Mouse (Mus musculus) heart, adult 2 months (tissue): ENCODE measurements around the gene Tmem80. TPM values are rescaled to one million over a fixed set of nuclear protein-coding genes. Genes with fewer than 3 reads are reported as not detected.
A peak's percentile ranks its signal among the peaks of the same experiment; 100 is the strongest.

Experiments
- DNase-seq, 2 experiments: peaks; one replicate each; pipeline ENCODE4 v3.0.0; 2021
- H3K27ac ChIP-seq: fragments of 200-600 bp; 2 replicates; pipeline ENCODE4 v1.8.1; 2022
- H3K27me3 ChIP-seq: fragments of 200-500 bp; 2 replicates; pipeline ENCODE4 v1.6.1; 2012; ENCODE audit warnings: mild to moderate bottlenecking, low read length, inconsistent platforms, mixed read lengths; ENCODE audit not compliant: control insufficient read depth, insufficient read depth
- H3K36me3 ChIP-seq: fragments of 200-500 bp; 2 replicates; pipeline ENCODE4 v1.6.1; 2012; ENCODE audit warnings: low read length, inconsistent platforms; ENCODE audit not compliant: control insufficient read depth, insufficient read depth
- H3K4me1 ChIP-seq: fragments of 200-500 bp; 2 replicates; pipeline ENCODE4 v1.6.1; 2011; ENCODE audit warnings: low read length; ENCODE audit not compliant: control insufficient read depth, insufficient read depth
- H3K4me3 ChIP-seq: fragments of 200-600 bp; 2 replicates; pipeline ENCODE4 v1.8.1; 2022
- H3K79me2 ChIP-seq: fragments of 200-500 bp; replicated peaks from 2 replicates; pipeline ENCODE4 v1.6.1; 2012; ENCODE audit warnings: mild to moderate bottlenecking, inconsistent platforms, low read length, moderate library complexity, mixed read lengths; ENCODE audit not compliant: control insufficient read depth, insufficient read depth
- H3K9ac ChIP-seq: fragments of 200-500 bp; 2 replicates; pipeline ENCODE4 v1.6.1; 2012; ENCODE audit warnings: low read depth, mild to moderate bottlenecking, control low read depth, inconsistent platforms, low read length, mixed read lengths
- CTCF ChIP-seq: fragments of 200-600 bp; IDR thresholded peaks from 2 replicates; pipeline ENCODE4 v1.8.1; 2022; ENCODE audit warnings: antibody characterized with exemption, mild to moderate bottlenecking, moderate library complexity
- EP300 ChIP-seq: fragments of 200-500 bp; IDR thresholded peaks from 2 replicates; pipeline ENCODE4 v1.6.1; 2011; ENCODE audit warnings: low read depth, low read length, control low read depth; ENCODE audit not compliant: insufficient read depth
- POLR2A ChIP-seq: fragments of 200-500 bp; IDR thresholded peaks from 2 replicates; pipeline ENCODE4 v1.6.1; 2011; ENCODE audit warnings: mild to moderate bottlenecking, low read depth, low read length, control low read depth; ENCODE audit not compliant: insufficient read depth
- WGBS: fragments of 180-500 bp; shearing (Covaris S2); methylation state at CpG from one replicate; pipeline ENCODE4 v1.1.7; 2018; 5-methylcytosine and 5-hydroxymethylcytosine counted together
- intact Hi-C: fragments of 180-260 bp; cut with DNase I; formaldehyde crosslinking; loops from one replicate; pipeline ENCODE4 v1.15.1; 2025
- polyA plus RNA-seq: library from polyadenylated mRNA; depleted of rRNA; stranded (reverse); fragments of >200 nt; gene quantifications from 2 replicates; pipeline ENCODE4 v1.2.3, GENCODE M21; 2012
- total RNA-seq, 2 experiments: library from RNA; stranded (reverse); gene quantifications; 2 replicates each; pipeline ENCODE4 v1.2.3; 2021

Tmem80 gene
- total and polyA plus RNA-seq, 3 experiments, result 13.5 to 28.9 (median 14.9) TPM

DNA sequence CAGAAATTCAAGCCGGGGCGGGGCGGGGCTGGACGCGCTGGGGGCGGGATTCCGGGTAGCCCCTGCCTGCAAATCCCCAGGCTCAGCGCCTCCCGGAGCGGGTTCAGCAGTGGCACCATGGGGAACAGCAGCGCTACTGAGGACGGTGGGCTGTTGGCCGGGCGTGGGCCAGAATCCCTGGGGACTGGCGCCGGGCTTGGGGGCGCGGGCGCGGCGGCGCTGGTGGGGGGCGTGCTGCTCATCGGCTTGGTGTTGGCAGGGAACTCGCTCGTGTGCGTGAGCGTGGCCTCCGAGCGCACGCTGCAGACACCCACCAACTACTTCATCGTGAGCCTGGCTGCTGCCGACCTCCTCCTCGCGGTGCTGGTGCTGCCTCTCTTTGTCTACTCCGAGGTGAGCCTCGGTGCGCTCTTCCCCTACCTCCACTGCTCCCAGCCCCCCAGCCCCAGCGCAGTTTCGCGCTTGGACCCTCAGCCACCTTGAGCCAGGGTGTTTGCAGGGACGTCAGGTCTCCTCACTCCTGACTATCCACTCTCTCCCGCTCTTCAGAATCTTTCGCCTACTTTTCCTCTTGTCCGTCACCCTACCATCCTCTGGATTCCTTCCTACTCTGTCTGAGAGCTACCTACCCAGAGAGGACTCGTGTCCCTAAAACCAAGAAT is 35.5 kb upstream of the Tmem80 start, which contains the start of gene Drd4:
Drd4 (plus strand) TSS at position 86 of the 662 bp plus-strand sequence.
- DNase-seq, result no peak
- Histone ChIP-seq H3K4me1 (peaks cover 4% of the 10 kb centered on the region), H3K27me3 (peaks cover 16% of the 10 kb centered on the region), H3K4me3 (no peak within 1 kb of the TSS), H3K27ac (no peak within 1 kb of the TSS), H3K79me2 (no peaks in the 10 kb centered on the region), H3K36me3 (no peaks in the 10 kb centered on the region), H3K9ac (peak within 1 kb of the TSS; percentile 29; the same call in 1 of the 2 replicates)
- TF ChIP-seq CTCF (no peak), POLR2A (no peak), EP300 (no peak)
- 6% methylated on average over 44 of the region's 46 CpGs for WGBS
- intact Hi-C loops, result no loop called here

DNA sequence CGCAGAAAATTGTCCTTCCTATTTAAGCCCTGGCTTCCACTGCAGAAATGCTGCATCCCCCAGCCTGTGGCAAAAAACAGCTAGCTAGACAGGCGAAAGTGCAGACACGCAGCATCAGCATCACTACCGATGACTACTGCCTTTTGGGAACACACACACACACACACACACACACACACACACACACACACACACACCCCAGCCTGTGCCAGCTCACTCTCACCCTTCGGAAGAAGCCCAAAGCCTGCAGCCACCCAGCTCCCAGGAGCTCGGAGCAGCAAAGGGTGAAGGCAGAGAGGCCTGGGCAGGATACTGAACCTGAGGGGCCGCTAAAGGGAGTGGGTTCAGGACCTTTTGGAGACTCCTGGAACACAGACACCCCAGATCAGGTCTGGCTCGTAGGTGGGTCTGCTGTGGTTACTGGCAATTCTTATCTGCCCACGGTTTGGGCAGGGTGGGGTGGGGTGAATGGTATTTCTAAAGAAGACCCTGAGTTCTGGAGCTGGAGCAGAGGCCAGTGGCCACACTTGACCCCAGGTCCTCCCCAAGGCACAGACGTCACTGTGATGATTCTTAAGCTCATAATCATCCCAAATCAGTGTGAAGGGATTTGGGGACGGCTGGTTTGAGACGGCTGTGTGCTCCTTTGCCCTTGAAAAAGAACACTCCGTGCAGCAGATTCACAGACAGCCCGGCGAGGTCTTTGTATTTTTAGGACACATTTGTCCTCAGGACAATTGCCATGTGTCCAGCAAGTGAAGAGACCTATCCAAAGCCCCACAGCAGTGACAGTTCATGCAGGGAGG is 34.8 kb upstream of the Tmem80 start:
- H3K9ac ChIP-seq, result no peak overlapping the region
- TF ChIP-seq POLR2A, result no peak
- no peak for TF ChIP-seq CTCF
- no peak for TF ChIP-seq EP300
- 56% methylated on average over 15 of the region's 15 CpGs for WGBS
- no peaks in the 10 kb centered on the region for H3K36me3 ChIP-seq
- intact Hi-C loops, result no loop called here
- H3K79me2 ChIP-seq, result no peaks in the 10 kb centered on the region
- no peak overlapping the region for H3K4me3 ChIP-seq
- peaks cover 16% of the 10 kb centered on the region for H3K27me3 ChIP-seq
- H3K27ac ChIP-seq, result no peak overlapping the region
- peaks cover 4% of the 10 kb centered on the region for H3K4me1 ChIP-seq
- no peak for DNase-seq

DNA sequence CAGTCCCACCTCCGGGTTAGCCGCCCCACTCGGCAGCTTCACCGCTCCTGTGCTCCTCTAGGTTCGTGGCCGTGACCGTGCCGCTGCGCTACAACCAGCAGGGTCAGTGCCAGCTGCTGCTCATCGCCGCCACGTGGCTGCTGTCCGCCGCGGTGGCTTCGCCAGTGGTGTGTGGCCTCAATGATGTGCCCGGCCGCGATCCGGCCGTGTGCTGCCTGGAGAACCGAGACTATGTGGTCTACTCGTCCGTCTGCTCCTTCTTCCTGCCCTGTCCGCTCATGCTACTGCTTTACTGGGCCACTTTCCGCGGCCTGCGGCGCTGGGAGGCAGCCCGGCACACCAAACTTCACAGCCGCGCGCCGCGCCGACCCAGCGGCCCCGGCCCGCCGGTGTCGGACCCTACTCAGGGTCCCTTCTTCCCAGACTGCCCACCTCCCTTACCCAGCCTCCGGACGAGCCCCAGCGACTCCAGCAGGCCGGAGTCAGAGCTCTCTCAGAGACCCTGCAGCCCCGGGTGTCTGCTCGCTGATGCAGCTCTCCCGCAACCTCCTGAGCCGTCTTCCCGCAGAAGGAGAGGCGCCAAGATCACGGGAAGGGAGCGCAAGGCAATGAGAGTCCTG is 33.6 kb upstream of the Tmem80 start:
- Histone ChIP-seq H3K9ac (peak overlapping the region; percentile 7), H3K4me3 (no peak overlapping the region; the same call in 1 of the 2 replicates), H3K36me3 (no peaks in the 10 kb centered on the region), H3K27me3 (peaks cover 16% of the 10 kb centered on the region), H3K4me1 (peaks cover 4% of the 10 kb centered on the region), H3K27ac (no peak overlapping the region), H3K79me2 (no peaks in the 10 kb centered on the region)
- TF ChIP-seq POLR2A (no peak), EP300 (no peak), CTCF (0 out of 2 replicates have a peak, but pooled peaks have one; percentile 19)
- DNase-seq, result peak; percentile 36 to 46
- intact Hi-C loops, result no loop called here
- 1% methylated on average over 53 of the region's 53 CpGs for WGBS

DNA sequence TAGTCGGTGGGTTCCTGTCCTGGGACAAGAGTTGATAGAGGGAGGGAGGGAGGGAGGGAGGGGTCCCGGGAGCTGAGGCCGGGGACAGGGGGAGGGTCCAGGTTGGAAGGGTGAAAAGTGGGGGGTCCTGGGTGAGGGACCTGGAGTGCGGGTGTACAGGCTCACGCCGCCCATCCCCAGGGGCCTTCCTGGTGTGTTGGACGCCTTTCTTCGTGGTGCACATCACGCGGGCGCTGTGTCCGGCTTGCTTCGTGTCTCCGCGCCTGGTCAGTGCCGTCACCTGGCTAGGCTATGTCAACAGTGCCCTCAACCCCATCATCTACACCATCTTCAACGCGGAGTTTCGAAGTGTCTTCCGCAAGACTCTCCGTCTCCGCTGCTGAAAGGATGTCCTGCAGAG is 33.1 kb upstream of the Tmem80 start:
- DNase-seq, result no peak
- no peak overlapping the region for H3K27ac ChIP-seq
- H3K79me2 ChIP-seq, result no peaks in the 10 kb centered on the region
- H3K27me3 ChIP-seq, result peaks cover 16% of the 10 kb centered on the region
- 10% methylated on average over 22 of the region's 22 CpGs for WGBS
- intact Hi-C loops, result no loop called here
- peaks cover 4% of the 10 kb centered on the region for H3K4me1 ChIP-seq
- H3K36me3 ChIP-seq, result no peaks in the 10 kb centered on the region
- TF ChIP-seq EP300 (no peak), CTCF (no peak), POLR2A (no peak)
- no peak overlapping the region for H3K9ac ChIP-seq
- no peak overlapping the region for H3K4me3 ChIP-seq

DNA sequence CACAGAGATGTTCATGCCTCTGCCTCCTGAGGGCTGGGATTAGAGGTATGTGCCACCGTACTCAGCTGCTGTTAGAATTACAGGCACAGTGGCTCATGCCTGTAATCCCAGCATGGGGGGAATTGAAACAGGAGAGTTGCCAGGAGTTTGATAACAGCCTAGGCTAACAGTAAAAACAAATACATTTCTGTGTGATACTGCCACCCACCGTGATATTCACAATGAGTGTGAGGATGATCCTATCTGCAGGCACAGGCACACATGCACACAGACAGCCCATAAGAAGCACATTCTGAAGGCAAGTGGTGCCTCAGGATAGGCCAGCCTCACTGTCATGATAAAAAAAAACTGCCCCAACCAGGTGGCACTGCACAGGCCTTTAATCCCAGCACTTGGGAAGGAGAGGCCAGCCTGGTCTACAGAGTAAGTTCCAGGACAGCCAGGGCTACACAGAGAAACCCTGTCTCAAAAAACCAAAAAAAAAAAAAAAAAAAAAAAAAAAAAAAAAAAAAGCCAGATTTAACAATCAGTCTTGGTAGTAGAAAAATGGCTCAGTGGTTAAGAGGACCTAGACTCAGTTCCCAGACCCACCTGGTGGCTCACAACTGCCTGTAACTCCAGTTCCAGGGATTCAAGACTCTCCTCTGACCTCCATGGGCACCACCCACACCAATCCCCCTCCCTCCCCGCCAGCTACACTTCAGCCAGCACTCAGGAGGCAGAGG is 29.5 kb upstream of the Tmem80 start:
- H3K79me2 ChIP-seq, result no peaks in the 10 kb centered on the region
- H3K27ac ChIP-seq, result no peak overlapping the region
- H3K36me3 ChIP-seq, result no peaks in the 10 kb centered on the region
- TF ChIP-seq POLR2A, result no peak
- TF ChIP-seq EP300, result no peak
- no peak for TF ChIP-seq CTCF
- DNase-seq, result no peak
- no peak overlapping the region for H3K4me3 ChIP-seq
- peaks cover 11% of the 10 kb centered on the region for H3K27me3 ChIP-seq
- intact Hi-C loops, result no loop called here
- WGBS, result 79% methylated on average over 3 of the region's 3 CpGs
- H3K9ac ChIP-seq, result no peak overlapping the region
- peaks cover 4% of the 10 kb centered on the region for H3K4me1 ChIP-seq
